Mouse (Mus musculus) liver, embryonic 14.5 days (tissue): ENCODE measurements around the gene Optn.

Experiments
- CTCF ChIP-seq: IDR thresholded peaks from 2 replicates; pipeline ENCODE4 v1.5.1; 2016; ENCODE audit warnings: antibody characterized with exemption, low read depth, control low read depth
- EP300 ChIP-seq: IDR thresholded peaks from 2 replicates; pipeline ENCODE4 v1.6.1; 2016; ENCODE audit warnings: antibody characterized with exemption, low read depth

DNA sequence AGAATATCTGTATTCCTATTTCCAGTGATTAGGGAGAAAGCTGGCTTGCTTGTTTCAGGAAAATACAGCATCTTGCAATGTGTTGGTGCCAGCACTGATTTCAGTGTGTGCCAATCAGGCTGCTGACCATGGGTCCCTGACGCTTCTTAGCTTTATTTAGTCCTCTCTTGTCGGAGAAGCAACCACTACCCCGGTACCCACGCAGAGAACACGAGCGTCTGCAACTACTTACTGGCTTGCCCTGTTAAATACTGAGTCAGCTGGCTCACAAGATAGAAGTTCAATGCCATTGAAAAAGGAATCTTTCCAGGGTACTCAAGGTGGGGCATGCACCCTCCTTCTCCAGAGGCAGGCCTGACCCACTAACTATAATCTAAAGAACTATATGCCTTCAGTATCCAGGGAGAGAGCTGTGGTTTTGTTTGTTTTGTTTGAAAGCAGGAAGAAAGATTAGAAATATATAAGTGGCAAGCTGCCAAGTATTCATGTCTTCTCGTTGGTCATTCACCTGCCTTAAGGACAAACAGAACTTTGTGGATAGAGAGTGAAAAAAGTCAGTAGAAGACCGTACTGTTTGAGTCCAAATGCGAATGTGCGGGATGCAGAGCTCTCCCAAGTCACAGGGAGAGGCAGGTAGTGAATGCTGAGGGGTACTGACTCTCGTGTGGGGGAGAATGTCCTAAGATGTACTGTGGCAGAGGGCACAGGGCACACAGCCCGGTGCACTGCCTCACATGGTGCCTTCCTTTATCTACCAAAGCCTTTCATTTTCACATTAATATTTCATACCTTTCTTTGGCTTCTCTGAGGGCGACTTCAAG lies 24.3 kb downstream of the Optn start:
- TF ChIP-seq CTCF (no peak), EP300 (no peak)
